Mouse (Mus musculus) small intestine, adult 2 months (tissue): Measurements from ENCODE around the gene A830018L16Rik.

Experiments used
- CTCF ChIP-seq: fragments of 200-500 bp; IDR thresholded peaks from 2 replicates; pipeline ENCODE4 v1.5.1; 2012; ENCODE audit warnings: low read depth, mild to moderate bottlenecking, control low read depth, inconsistent platforms, low read length, moderate library complexity, mixed read lengths; ENCODE audit not compliant: insufficient replicate concordance, insufficient read length; ENCODE audit errors: extremely low read depth
- POLR2A ChIP-seq: fragments of 200-500 bp; IDR thresholded peaks from 2 replicates; pipeline ENCODE4 v1.6.1; 2012; ENCODE audit warnings: low read depth, mild to moderate bottlenecking, control low read depth, inconsistent platforms, low read length, moderate library complexity

- TF ChIP-seq POLR2A (no peak), CTCF (no peak)
These were observed 336.2 kb downstream of the A830018L16Rik start for GRCm38 (mm10) chr1:11750065-11750464.
